Mouse (Mus musculus) midbrain, embryonic 15.5 days (tissue): ENCODE results near the gene Dusp14. TPM values are rescaled to one million over a fixed set of nuclear protein-coding genes. Genes with fewer than 3 reads are reported as not detected.

Experiments
- ATAC-seq: fragments of 200-750 bp; cut with Nextera tagmentation; replicated peaks from 2 replicates; pipeline ENCODE4 v1.8.0; 2017; ENCODE audit warnings: moderate TSS enrichment
- H3K27ac ChIP-seq: fragments of 300-500 bp; sonication (generic); 2 replicates; pipeline ENCODE4 v1.5.1; 2015; ENCODE audit warnings: mild to moderate bottlenecking, inconsistent platforms
- H3K27me3 ChIP-seq: fragments of 300-500 bp; sonication (generic); replicated peaks from 2 replicates; pipeline ENCODE4 v1.6.1; 2015; ENCODE audit warnings: inconsistent platforms
- H3K36me3 ChIP-seq: fragments of 300-500 bp; sonication (generic); replicated peaks from 2 replicates; pipeline ENCODE4 v1.6.1; 2015; ENCODE audit warnings: inconsistent platforms
- H3K4me1 ChIP-seq: fragments of 300-500 bp; sonication (generic); 2 replicates; pipeline ENCODE4 v1.6.1; 2015; ENCODE audit warnings: inconsistent platforms
- H3K4me2 ChIP-seq: fragments of 300-500 bp; sonication (generic); 2 replicates; pipeline ENCODE4 v1.6.1; 2015; ENCODE audit warnings: inconsistent platforms, mild to moderate bottlenecking, moderate library complexity
- H3K4me3 ChIP-seq: fragments of 300-500 bp; sonication (generic); 2 replicates; pipeline ENCODE4 v1.5.1; 2015; ENCODE audit warnings: mild to moderate bottlenecking, inconsistent platforms
- H3K9ac ChIP-seq: fragments of 300-500 bp; sonication (generic); 2 replicates; pipeline ENCODE4 v1.6.1; 2015; ENCODE audit warnings: mild to moderate bottlenecking, inconsistent platforms
- H3K9me3 ChIP-seq: fragments of 300-500 bp; sonication (generic); 2 replicates; pipeline ENCODE4 v1.6.1; 2016; ENCODE audit warnings: inconsistent platforms
- WGBS: fragments of 180-500 bp; shearing (Covaris S2); methylation state at CpG from one replicate; pipeline ENCODE4 v1.1.7; 2015; ENCODE audit warnings: mixed read lengths; 5-methylcytosine and 5-hydroxymethylcytosine counted together
- polyA plus RNA-seq: library from polyadenylated mRNA; unstranded; fragments of >200 nt; fragmentation: Nextera tagmentation; extraction: Ambion mirVana; gene quantifications from 2 replicates; pipeline ENCODE4 v1.2.1, GENCODE M21; 2015

The Dusp14 gene
- polyA plus RNA-seq, 1 experiment from 2014 or later, result 11.0 TPM

DNA sequence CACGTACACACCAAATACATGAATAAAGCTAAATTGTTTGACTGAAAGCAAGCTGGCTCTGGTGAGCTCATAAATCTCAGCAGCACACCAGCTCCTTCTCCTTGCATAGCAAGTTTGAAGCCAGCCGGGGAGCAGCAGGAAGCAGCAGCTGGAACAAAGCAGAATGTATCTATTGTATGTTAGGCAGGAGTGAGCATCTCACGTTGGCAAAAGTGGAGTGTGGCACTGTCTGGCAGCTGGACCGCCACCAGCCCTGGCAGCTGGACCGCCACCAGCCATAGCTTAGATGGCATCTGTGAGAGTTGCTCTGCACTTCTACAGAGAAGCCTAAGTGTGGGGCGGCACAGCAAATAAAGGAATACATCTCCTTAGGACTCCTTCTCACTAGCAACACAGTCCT lies 65.1 kb downstream of the Dusp14 start:
- H3K4me3 ChIP-seq, result no peak overlapping the region
- H3K27ac ChIP-seq, result no peak overlapping the region
- H3K9ac ChIP-seq, result no peak overlapping the region
- H3K27me3 ChIP-seq, result no peaks in the 10 kb centered on the region
- WGBS, result 83% methylated on average over 6 of the region's 6 CpGs
- no peaks in the 10 kb centered on the region for H3K4me1 ChIP-seq
- no peak overlapping the region for H3K4me2 ChIP-seq
- peaks cover 35% of the 10 kb centered on the region for H3K36me3 ChIP-seq
- H3K9me3 ChIP-seq, result no peaks in the 10 kb centered on the region
- no peak for ATAC-seq

DNA sequence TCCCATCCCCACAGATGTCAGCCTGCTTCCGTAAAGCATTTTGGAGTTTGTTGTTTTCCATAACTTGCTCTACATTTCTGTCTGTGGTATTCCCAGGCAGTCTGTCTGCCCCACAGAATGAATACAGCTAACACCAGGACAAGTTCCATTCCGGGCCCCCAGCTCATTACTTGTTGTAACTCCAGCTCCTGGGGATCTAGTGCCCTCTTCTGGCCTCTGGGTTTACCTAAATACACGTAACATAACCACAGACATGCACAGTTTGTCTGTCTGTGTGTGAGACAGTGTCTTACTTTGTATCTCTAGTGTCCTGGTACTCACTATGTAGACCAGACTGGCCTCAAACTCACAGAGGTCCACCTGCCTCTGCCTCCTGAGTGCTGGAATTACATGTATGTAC lies 67.8 kb downstream of the Dusp14 start:
- Histone ChIP-seq H3K36me3 (peaks cover 38% of the 10 kb centered on the region), H3K4me2 (no peak overlapping the region), H3K27me3 (no peaks in the 10 kb centered on the region), H3K9ac (no peak overlapping the region), H3K4me3 (no peak overlapping the region), H3K4me1 (no peaks in the 10 kb centered on the region), H3K27ac (0 out of 2 replicates have a peak overlapping the region, but pooled peaks have one; percentile 8), H3K9me3 (no peaks in the 10 kb centered on the region)
- ATAC-seq, result no peak
- WGBS, result 90% methylated on average over 3 of the region's 3 CpGs

DNA sequence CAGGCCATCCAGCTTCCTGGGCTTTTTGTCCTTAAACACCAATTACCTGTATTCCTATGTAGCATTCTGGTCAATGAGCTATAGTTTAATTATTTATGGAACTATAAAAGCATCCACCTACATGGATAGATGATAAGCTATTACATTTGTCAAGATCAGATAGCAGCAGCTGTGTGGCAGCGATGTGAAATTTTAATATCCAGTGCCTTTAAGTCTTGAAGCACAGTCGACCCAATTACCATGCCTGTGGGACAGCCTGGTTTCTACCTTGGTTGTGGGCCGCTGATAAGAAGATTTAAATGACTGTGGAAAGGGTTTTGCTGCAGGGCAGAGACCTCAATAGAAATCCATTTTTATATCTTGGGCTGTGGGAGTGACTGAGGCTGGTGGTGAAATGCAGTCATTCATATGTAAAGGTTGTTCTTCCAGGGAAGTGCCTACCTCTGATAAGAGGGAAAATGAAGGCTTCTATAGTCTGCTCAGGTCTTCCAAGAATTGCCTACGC lies 69.6 kb downstream of the Dusp14 start:
- H3K9me3 ChIP-seq, result no peaks in the 10 kb centered on the region
- no peak overlapping the region for H3K4me2 ChIP-seq
- H3K9ac ChIP-seq, result no peak overlapping the region
- H3K27ac ChIP-seq, result peak overlapping the region; percentile 63; the same call in 1 of the 2 replicates
- 64% methylated on average over 4 of the region's 4 CpGs for WGBS
- no peaks in the 10 kb centered on the region for H3K4me1 ChIP-seq
- no peak overlapping the region for H3K4me3 ChIP-seq
- ATAC-seq, result peak; percentile 70
- H3K36me3 ChIP-seq, result peaks cover 47% of the 10 kb centered on the region
- no peaks in the 10 kb centered on the region for H3K27me3 ChIP-seq

DNA sequence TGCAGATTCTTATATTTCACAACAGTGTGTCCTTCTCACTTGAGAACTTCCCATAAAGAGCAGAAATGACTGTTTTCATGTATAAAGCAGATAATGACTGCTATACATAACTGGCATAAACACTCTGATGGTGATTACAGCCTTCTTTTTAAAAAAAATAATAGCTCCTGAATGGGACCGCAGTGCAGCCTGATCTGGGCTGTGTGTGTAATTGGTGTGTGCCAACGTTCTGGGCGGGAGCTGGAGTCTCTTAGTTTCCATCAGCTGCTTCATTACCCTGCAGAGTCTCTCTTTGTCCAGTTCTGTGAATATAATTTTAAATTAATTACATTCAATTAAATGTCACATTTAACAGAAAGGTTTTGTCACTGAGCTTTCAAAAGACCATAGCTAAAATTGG lies 70.1 kb downstream of the Dusp14 start:
- Histone ChIP-seq H3K9me3 (no peaks in the 10 kb centered on the region), H3K27me3 (no peaks in the 10 kb centered on the region), H3K9ac (no peak overlapping the region), H3K4me3 (no peak overlapping the region), H3K36me3 (peaks cover 48% of the 10 kb centered on the region), H3K4me2 (no peak overlapping the region), H3K4me1 (no peaks in the 10 kb centered on the region), H3K27ac (peak overlapping the region; percentile 32; the same call in 1 of the 2 replicates)
- no peak for ATAC-seq
- 58% methylated on average over 3 of the region's 3 CpGs for WGBS

Other genes with a start within 250 kb of the Dusp14 start
- 0.15 TPM in 1 of 2 replicates, not detected in the other for gene Hnf1b, start 219.2 kb downstream of the Dusp14 start, polyA plus RNA-seq
- 21.5 and 22.7 TPM in 2 replicates for gene Ddx52, start 127.2 kb downstream of the Dusp14 start, polyA plus RNA-seq
- gene Synrg, start 104.8 kb downstream of the Dusp14 start, polyA plus RNA-seq, result 29.9 and 33.1 TPM in 2 replicates
- 30.8 and 33.5 TPM in 2 replicates for gene Tada2a, start 60.3 kb upstream of the Dusp14 start, polyA plus RNA-seq
- 28.8 and 32.6 TPM in 2 replicates for gene Acaca, start 60.4 kb upstream of the Dusp14 start, polyA plus RNA-seq
- gene Gm11437, start 98.2 kb upstream of the Dusp14 start, polyA plus RNA-seq, result 0.14 and 0.31 TPM in 2 replicates